Mouse (Mus musculus) spleen, adult 2 months (tissue): ENCODE data around the gene Fbxo31. TPM values are rescaled to one million over a fixed set of nuclear protein-coding genes. Genes with fewer than 3 reads are reported as not detected.

ENCODE experiments used
- DNase-seq, 2 experiments: peaks; one replicate each; pipeline versions ENCODE4 v3.0.0 to v3.0.0-alpha.2; 2012 to 2021; ENCODE audit warnings: low spot score in 2 of 2, low read depth in 1 of 2
- H3K27ac ChIP-seq: fragments of 200-500 bp; 2 replicates; pipeline ENCODE4 v1.5.1; 2012; ENCODE audit warnings: low read length, inconsistent platforms; ENCODE audit not compliant: insufficient read depth
- H3K27me3 ChIP-seq: fragments of 200-500 bp; 2 replicates; pipeline ENCODE4 v1.6.1; 2012; ENCODE audit warnings: mild to moderate bottlenecking, moderate library complexity, low read length, inconsistent platforms; ENCODE audit not compliant: control insufficient read depth, insufficient read depth
- H3K36me3 ChIP-seq: fragments of 200-500 bp; 2 replicates; pipeline ENCODE4 v1.6.1; 2012; ENCODE audit warnings: mild to moderate bottlenecking, low read length, inconsistent platforms; ENCODE audit not compliant: control insufficient read depth, insufficient read depth
- H3K4me1 ChIP-seq: fragments of 200-500 bp; 2 replicates; pipeline ENCODE4 v1.6.1; 2011; ENCODE audit warnings: inconsistent platforms; ENCODE audit not compliant: control insufficient read depth, insufficient read depth, insufficient read length
- H3K4me3 ChIP-seq: fragments of 200-500 bp; 2 replicates; pipeline ENCODE4 v1.5.1; 2011; ENCODE audit warnings: mild to moderate bottlenecking, inconsistent platforms; ENCODE audit not compliant: insufficient read depth, insufficient read length; ENCODE audit errors: extremely low read depth
- CTCF ChIP-seq: fragments of 200-500 bp; IDR thresholded peaks from 2 replicates; pipeline ENCODE4 v1.5.1; 2011; ENCODE audit warnings: mild to moderate bottlenecking, inconsistent platforms; ENCODE audit not compliant: insufficient read depth, insufficient read length, insufficient replicate concordance; ENCODE audit errors: extremely low read depth
- POLR2A ChIP-seq: fragments of 200-500 bp; IDR thresholded peaks from 2 replicates; pipeline ENCODE4 v1.6.1; 2011; ENCODE audit warnings: low read depth, low read length, inconsistent platforms
- whole genome bisulfite sequencing: fragments of 180-500 bp; shearing (Covaris S2); methylation state at CpG from one replicate; pipeline ENCODE4 v1.1.7; 2018; 5-methylcytosine and 5-hydroxymethylcytosine counted together
- polyA plus RNA-seq: library from polyadenylated mRNA; depleted of rRNA; stranded (reverse); fragments of >200 nt; gene quantifications from 2 replicates; pipeline ENCODE4 v1.2.3, GENCODE M21; 2012

Gene Fbxo31
- polyA plus RNA-seq, 1 experiment, result 22.5 TPM

DNA sequence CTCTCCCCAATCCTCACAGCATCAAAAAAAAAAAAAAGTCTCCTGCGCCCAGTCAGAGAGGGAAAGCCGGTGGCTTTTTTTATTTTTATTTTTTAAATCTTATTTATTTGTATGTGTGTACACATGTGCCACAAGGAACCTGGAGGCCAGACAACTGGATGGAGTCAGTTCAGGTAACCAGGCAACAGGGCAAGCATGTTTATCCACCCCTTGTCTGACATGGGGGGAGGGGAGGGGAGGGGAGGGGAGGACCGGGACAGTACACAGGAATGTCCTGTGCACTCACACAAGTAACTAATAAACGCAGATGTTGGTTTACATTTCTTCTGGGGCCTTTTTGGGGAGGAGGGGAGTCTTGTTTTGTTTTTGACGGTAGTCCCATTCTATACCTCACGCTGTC lies 14.9 kb downstream of the Fbxo31 start:
- WGBS, result 90% methylated on average over 6 of the region's 6 CpGs
- H3K4me3 ChIP-seq, result no peak overlapping the region
- H3K27me3 ChIP-seq, result no peaks in the 10 kb centered on the region
- DNase-seq, result no peak
- TF ChIP-seq CTCF, result no peak
- no peak for TF ChIP-seq POLR2A
- H3K4me1 ChIP-seq, result no peaks in the 10 kb centered on the region
- H3K36me3 ChIP-seq, result peaks cover 7% of the 10 kb centered on the region
- no peak overlapping the region for H3K27ac ChIP-seq

DNA sequence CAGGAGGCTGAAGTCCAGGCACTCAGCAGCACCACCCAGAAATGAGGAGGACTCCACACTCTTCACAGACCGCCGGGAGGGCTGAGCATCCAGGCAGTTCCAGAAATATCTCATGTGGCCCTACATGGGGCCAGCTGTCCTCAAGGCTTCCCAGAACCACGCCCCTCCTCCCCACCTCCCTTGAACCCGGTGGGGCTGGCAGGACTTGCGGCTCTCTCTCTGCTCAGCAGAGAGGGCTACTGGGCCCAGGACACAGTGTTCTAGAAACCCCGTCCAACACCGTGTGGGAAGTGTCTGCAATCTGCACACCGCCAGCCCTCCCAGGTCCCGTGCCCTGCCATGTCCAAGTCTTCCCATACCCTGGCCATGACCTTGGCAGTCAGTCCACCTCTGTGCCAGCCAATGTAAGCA lies 15.7 kb downstream of the Fbxo31 start:
- Histone ChIP-seq H3K27me3 (no peaks in the 10 kb centered on the region), H3K27ac (no peak overlapping the region), H3K4me3 (no peak overlapping the region), H3K4me1 (no peaks in the 10 kb centered on the region), H3K36me3 (peaks cover 9% of the 10 kb centered on the region)
- WGBS, result 85% methylated on average over 9 of the region's 9 CpGs
- no peak for DNase-seq
- no peak for TF ChIP-seq CTCF
- no peak for TF ChIP-seq POLR2A

DNA sequence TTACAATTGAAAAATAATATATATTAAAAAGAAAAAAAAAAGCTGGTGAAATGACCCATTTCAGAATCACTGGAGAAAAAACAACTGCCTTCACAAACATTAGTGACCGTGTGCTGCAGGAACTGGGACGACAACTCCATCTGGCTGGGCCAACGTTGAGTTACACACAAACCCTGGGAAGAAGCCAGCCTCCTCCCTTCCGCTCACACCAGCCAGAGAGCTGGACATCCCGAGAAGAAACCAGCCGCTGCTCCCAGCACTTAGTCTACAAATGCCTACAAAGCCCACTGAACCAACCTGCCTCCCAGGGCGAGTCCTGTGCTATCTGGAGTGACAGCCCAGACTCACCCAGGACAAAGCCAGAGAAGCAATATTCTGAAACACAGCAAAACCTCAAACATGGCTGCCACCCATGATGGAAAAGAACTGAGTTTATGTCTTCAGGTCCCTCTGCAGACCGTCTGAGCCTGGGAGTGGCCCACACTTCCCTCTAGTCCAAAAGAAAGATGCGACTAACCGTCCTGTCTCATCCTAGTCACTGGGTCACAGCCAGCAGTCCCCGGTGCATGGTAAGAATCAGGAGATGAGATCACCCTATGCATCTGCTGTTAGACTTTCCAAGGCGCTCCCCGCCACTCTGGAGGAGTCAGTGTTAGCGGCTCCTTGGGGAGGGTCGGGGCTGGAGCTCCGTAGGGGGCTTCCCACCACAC lies 16.8 kb downstream of the Fbxo31 start:
- H3K36me3 ChIP-seq, result peaks cover 9% of the 10 kb centered on the region
- no peak overlapping the region for H3K27ac ChIP-seq
- WGBS, result 91% methylated on average over 16 of the region's 16 CpGs
- TF ChIP-seq POLR2A (no peak), CTCF (no peak)
- H3K4me3 ChIP-seq, result no peak overlapping the region
- DNase-seq, result no peak
- no peaks in the 10 kb centered on the region for H3K4me1 ChIP-seq
- no peaks in the 10 kb centered on the region for H3K27me3 ChIP-seq

DNA sequence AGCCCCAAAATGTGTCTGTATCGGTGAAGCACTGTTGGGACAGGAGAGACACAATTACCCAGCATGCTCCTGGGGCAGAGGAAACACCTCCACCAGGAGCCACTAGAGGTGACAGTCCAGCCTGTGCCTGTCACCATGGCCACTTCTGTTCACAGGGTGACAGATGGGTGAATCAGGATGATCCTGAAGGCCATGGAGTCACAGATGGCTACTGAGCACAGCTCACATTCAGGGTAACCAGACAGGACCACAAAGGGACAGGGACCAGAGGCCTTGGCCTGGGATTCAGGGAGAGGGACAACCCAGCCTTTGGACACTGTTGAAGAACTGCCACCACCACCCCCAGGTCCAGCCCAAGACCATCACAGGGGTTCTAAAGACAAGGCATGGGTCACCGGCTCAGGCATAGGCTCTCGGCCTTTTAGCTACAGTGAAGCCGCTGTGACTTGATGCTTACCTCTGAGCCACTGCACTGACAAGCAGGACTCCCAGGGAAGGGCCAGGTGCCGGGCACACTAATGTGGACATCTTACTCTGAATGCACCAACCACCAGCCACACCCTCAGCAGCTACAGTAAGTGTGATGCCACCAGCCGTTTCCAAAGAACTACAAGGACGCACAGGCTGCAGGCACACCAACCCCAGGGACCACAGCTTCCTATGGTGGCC lies 18.0 kb downstream of the Fbxo31 start:
- H3K27ac ChIP-seq, result no peak overlapping the region
- 84% methylated on average over 7 of the region's 7 CpGs for WGBS
- H3K27me3 ChIP-seq, result no peaks in the 10 kb centered on the region
- no peak for DNase-seq
- H3K4me1 ChIP-seq, result no peaks in the 10 kb centered on the region
- peaks cover 11% of the 10 kb centered on the region for H3K36me3 ChIP-seq
- TF ChIP-seq POLR2A, result no peak
- TF ChIP-seq CTCF, result no peak
- H3K4me3 ChIP-seq, result no peak overlapping the region

DNA sequence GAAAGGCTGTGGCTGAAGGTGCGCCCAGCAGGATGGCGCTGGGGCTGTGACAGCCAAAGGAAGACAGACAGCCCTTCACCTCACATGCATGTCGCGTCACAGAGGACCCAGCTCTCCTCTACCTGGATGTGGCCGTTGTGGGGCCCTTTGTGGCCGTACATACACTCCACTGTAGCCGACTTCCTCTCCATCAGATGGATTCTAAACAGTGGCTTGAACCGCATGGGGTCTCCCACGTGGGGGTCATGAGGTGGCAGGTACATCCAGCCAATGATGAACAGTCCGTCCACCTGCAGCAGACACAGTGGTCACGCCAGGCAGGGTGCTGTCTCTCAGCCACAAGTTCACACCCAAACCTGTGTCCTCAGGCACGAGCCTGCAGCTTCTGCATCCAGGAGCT lies 18.8 kb downstream of the Fbxo31 start:
- DNase-seq, result no peak
- H3K27ac ChIP-seq, result no peak overlapping the region
- peaks cover 16% of the 10 kb centered on the region for H3K36me3 ChIP-seq
- no peaks in the 10 kb centered on the region for H3K27me3 ChIP-seq
- 90% methylated on average over 12 of the region's 12 CpGs for WGBS
- TF ChIP-seq CTCF, result no peak
- TF ChIP-seq POLR2A, result no peak
- H3K4me3 ChIP-seq, result no peak overlapping the region
- no peaks in the 10 kb centered on the region for H3K4me1 ChIP-seq

DNA sequence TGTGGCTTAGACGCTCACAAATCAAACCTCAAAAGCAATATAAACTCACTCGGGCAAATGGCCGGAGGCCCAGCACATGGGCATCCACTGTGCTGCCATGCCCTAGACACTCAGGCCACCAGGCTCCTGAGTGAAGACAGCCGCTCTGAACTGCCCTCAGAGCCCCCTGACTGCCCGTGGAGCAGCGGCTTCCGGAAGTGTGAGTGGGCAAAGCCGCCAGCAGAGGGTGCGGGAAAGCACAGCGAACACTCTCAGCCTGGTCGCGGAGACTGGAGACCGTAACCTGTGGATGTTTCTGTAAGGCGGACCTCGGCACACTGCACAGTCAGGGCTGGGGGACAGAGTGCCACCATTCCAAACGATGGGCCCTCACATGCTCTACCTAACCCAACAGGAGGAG lies 20.1 kb downstream of the Fbxo31 start:
- Histone ChIP-seq H3K4me1 (no peaks in the 10 kb centered on the region), H3K27me3 (no peaks in the 10 kb centered on the region), H3K27ac (no peak overlapping the region), H3K36me3 (peaks cover 22% of the 10 kb centered on the region), H3K4me3 (no peak overlapping the region)
- DNase-seq, result no peak
- 94% methylated on average over 16 of the region's 16 CpGs for WGBS
- no peak for TF ChIP-seq POLR2A
- TF ChIP-seq CTCF, result no peak

DNA sequence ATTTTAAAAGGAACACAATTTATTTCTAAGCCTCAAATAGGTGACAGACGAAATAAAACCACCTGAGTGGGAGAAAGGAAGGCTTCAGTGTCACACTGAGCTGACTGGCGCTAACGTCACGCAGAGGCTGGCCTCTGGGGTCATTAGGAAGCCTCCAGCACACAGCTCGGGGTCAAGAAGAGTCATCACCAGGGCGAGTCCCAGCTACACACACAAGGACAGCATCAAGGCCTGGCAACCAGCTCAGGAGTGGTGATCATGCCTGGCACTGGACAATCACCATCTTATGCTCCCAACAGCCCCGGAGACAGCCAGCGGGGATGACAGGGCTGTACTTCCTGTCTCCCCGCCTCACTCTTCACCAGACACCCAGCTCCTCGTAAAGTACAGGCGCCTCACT lies 20.9 kb downstream of the Fbxo31 start:
- H3K36me3 ChIP-seq, result peaks cover 25% of the 10 kb centered on the region
- TF ChIP-seq POLR2A, result no peak
- TF ChIP-seq CTCF, result no peak
- 93% methylated on average over 11 of the region's 11 CpGs for WGBS
- H3K27ac ChIP-seq, result no peak overlapping the region
- H3K4me1 ChIP-seq, result no peaks in the 10 kb centered on the region
- H3K4me3 ChIP-seq, result no peak overlapping the region
- H3K27me3 ChIP-seq, result no peaks in the 10 kb centered on the region
- no peak for DNase-seq
